Mouse (Mus musculus) heart, adult 2 months (tissue): ENCODE results near the gene Sec14l1. TPM values are rescaled to one million over a fixed set of nuclear protein-coding genes. Genes with fewer than 3 reads are reported as not detected.

Experiments used
- DNase-seq, 2 experiments: peaks; one replicate each; pipeline ENCODE4 v3.0.0; 2021
- H3K27ac ChIP-seq: fragments of 200-600 bp; 2 replicates; pipeline ENCODE4 v1.8.1; 2022
- H3K27me3 ChIP-seq: fragments of 200-500 bp; 2 replicates; pipeline ENCODE4 v1.6.1; 2012; ENCODE audit warnings: mild to moderate bottlenecking, low read length, inconsistent platforms, mixed read lengths; ENCODE audit not compliant: control insufficient read depth, insufficient read depth
- H3K36me3 ChIP-seq: fragments of 200-500 bp; 2 replicates; pipeline ENCODE4 v1.6.1; 2012; ENCODE audit warnings: low read length, inconsistent platforms; ENCODE audit not compliant: control insufficient read depth, insufficient read depth
- H3K4me1 ChIP-seq: fragments of 200-500 bp; 2 replicates; pipeline ENCODE4 v1.6.1; 2011; ENCODE audit warnings: low read length; ENCODE audit not compliant: control insufficient read depth, insufficient read depth
- H3K4me3 ChIP-seq: fragments of 200-600 bp; 2 replicates; pipeline ENCODE4 v1.8.1; 2022
- H3K79me2 ChIP-seq: fragments of 200-500 bp; replicated peaks from 2 replicates; pipeline ENCODE4 v1.6.1; 2012; ENCODE audit warnings: mild to moderate bottlenecking, inconsistent platforms, low read length, moderate library complexity, mixed read lengths; ENCODE audit not compliant: control insufficient read depth, insufficient read depth
- H3K9ac ChIP-seq: fragments of 200-500 bp; 2 replicates; pipeline ENCODE4 v1.6.1; 2012; ENCODE audit warnings: low read depth, mild to moderate bottlenecking, control low read depth, inconsistent platforms, low read length, mixed read lengths
- CTCF ChIP-seq: fragments of 200-600 bp; IDR thresholded peaks from 2 replicates; pipeline ENCODE4 v1.8.1; 2022; ENCODE audit warnings: antibody characterized with exemption, mild to moderate bottlenecking, moderate library complexity
- EP300 ChIP-seq: fragments of 200-500 bp; IDR thresholded peaks from 2 replicates; pipeline ENCODE4 v1.6.1; 2011; ENCODE audit warnings: low read depth, low read length, control low read depth; ENCODE audit not compliant: insufficient read depth
- POLR2A ChIP-seq: fragments of 200-500 bp; IDR thresholded peaks from 2 replicates; pipeline ENCODE4 v1.6.1; 2011; ENCODE audit warnings: mild to moderate bottlenecking, low read depth, low read length, control low read depth; ENCODE audit not compliant: insufficient read depth
- WGBS: fragments of 180-500 bp; shearing (Covaris S2); methylation state at CpG from one replicate; pipeline ENCODE4 v1.1.7; 2018; 5-methylcytosine and 5-hydroxymethylcytosine counted together
- intact Hi-C: fragments of 180-260 bp; cut with DNase I; formaldehyde crosslinking; loops from one replicate; pipeline ENCODE4 v1.15.1; 2025
- polyA plus RNA-seq: library from polyadenylated mRNA; depleted of rRNA; stranded (reverse); fragments of >200 nt; gene quantifications from 2 replicates; pipeline ENCODE4 v1.2.3, GENCODE M21; 2012
- total RNA-seq, 2 experiments: library from RNA; stranded (reverse); gene quantifications; 2 replicates each; pipeline ENCODE4 v1.2.3; 2021

Sec14l1 gene
- total and polyA plus RNA-seq, 3 experiments, result 65.4 to 89.5 (median 71.5) TPM

- WGBS, result 1% methylated on average over 52 of the region's 54 CpGs
Observed at GRCm38 (mm10) chr11:117115346-117116219, 615 bp downstream of the Sec14l1 start.

GRCm38 (mm10) chr11:117116350-117117303, 1.7 kb downstream of the Sec14l1 start:
- Histone ChIP-seq H3K4me1 (peaks cover 30% of the 10 kb centered on the region), H3K4me3 (peak overlapping the region; percentile 99), H3K27me3 (no peaks in the 10 kb centered on the region), H3K27ac (peak overlapping the region; percentile 100), H3K36me3 (peaks cover 27% of the 10 kb centered on the region), H3K79me2 (peaks cover 8% of the 10 kb centered on the region), H3K9ac (peak overlapping the region; percentile 80)
- DNase-seq, result peak in 1 of 2 experiments; percentile 53
- WGBS, result 33% methylated on average over 18 of the region's 18 CpGs
- TF ChIP-seq CTCF, result no peak
- TF ChIP-seq POLR2A, result no peak
- intact Hi-C loops, result loop anchor here (2.0 kb wide), 1 partner anchor 18 kb away; no protein-coding TSS in a partner anchor

More at GRCm38 (mm10) chr11:117115346-117116219, 615 bp downstream of the Sec14l1 start:
- H3K79me2 ChIP-seq, result peaks cover 4% of the 10 kb centered on the region
- TF ChIP-seq CTCF (no peak), EP300 (no peak), POLR2A (no peak)
- H3K4me3 ChIP-seq, result peak overlapping the region; percentile 99
- H3K27ac ChIP-seq, result peak overlapping the region; percentile 100
- no peaks in the 10 kb centered on the region for H3K27me3 ChIP-seq
- H3K4me1 ChIP-seq, result peaks cover 21% of the 10 kb centered on the region
- peak in 1 of 2 experiments; percentile 57 for DNase-seq
- peaks cover 22% of the 10 kb centered on the region for H3K36me3 ChIP-seq
- peak overlapping the region; percentile 99 for H3K9ac ChIP-seq
- intact Hi-C loops, result loop anchor here (2.0 kb wide), 2 partner anchors 19 to 21 kb away; no protein-coding TSS in a partner anchor

GRCm38 (mm10) chr11:117117321-117117720, 2.4 kb downstream of the Sec14l1 start:
- intact Hi-C loops, result loop anchor here (2.0 kb wide), 1 partner anchor 17 kb away; no protein-coding TSS in a partner anchor
- peak overlapping the region; percentile 99 for H3K4me3 ChIP-seq
- DNase-seq, result peak; percentile 39 to 52
- TF ChIP-seq EP300 (0 out of 2 replicates have a peak, but pooled peaks have one; percentile 13), POLR2A (no peak)
- peaks cover 31% of the 10 kb centered on the region for H3K36me3 ChIP-seq
- 33% methylated on average over 18 of the region's 18 CpGs for WGBS
- peaks cover 12% of the 10 kb centered on the region for H3K79me2 ChIP-seq
- H3K27ac ChIP-seq, result peak overlapping the region; percentile 100
- H3K4me1 ChIP-seq, result peaks cover 35% of the 10 kb centered on the region
- peak overlapping the region; percentile 64 for H3K9ac ChIP-seq
- no peaks in the 10 kb centered on the region for H3K27me3 ChIP-seq

GRCm38 (mm10) chr11:117117791-117118190, 2.8 kb downstream of the Sec14l1 start:
- intact Hi-C loops, result loop anchor here (2.0 kb wide), 1 partner anchor 17 kb away; no protein-coding TSS in a partner anchor
- DNase-seq, result peak in 1 of 2 experiments; percentile 35
- 41% methylated on average over 7 of the region's 7 CpGs for WGBS
- peak overlapping the region; percentile 21; the same call in 1 of the 2 replicates for H3K9ac ChIP-seq
- H3K79me2 ChIP-seq, result peaks cover 15% of the 10 kb centered on the region
- TF ChIP-seq EP300 (no peak), POLR2A (no peak)
- H3K27me3 ChIP-seq, result no peaks in the 10 kb centered on the region
- peak overlapping the region; percentile 99 for H3K4me3 ChIP-seq
- H3K27ac ChIP-seq, result peak overlapping the region; percentile 100
- H3K4me1 ChIP-seq, result peaks cover 38% of the 10 kb centered on the region
- peaks cover 36% of the 10 kb centered on the region for H3K36me3 ChIP-seq

DNA sequence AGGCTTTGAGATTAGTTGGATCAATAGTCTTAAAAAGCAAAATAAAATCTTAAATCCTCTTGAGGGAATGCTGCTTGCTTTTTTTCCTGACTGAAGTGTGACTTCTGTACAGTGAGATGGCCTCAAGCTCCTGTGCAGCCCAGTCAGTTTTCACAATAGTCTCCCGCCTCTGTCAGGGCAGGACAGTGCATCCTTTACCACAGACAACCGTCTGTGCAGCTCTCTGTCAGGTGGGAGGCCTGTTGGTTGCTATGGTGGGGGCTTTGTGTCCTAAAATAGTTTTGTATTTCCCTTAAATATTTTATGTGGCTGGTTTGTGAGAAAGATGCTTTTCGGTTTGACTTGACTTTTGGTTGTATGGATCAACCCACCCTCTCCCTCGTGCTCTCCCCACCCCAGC, 3.3 kb downstream of the Sec14l1 start:
- WGBS, result 38% methylated on average over 4 of the region's 4 CpGs
- Histone ChIP-seq H3K4me1 (peaks cover 40% of the 10 kb centered on the region), H3K9ac (peak overlapping the region; percentile 52)

More for the DNA sequence above, 3.3 kb downstream of the Sec14l1 start:
- peak overlapping the region; percentile 100 for H3K27ac ChIP-seq
- H3K4me3 ChIP-seq, result peak overlapping the region; percentile 99
- H3K36me3 ChIP-seq, result peaks cover 36% of the 10 kb centered on the region
- intact Hi-C loops, result no loop called here
- TF ChIP-seq EP300 (no peak), CTCF (no peak), POLR2A (no peak)
- H3K79me2 ChIP-seq, result peaks cover 15% of the 10 kb centered on the region
- no peaks in the 10 kb centered on the region for H3K27me3 ChIP-seq
- DNase-seq, result peak in 1 of 2 experiments; percentile 23
